Mouse (Mus musculus) forebrain, embryonic 14.5 days (tissue): ENCODE data around the gene Fam57b. TPM values are rescaled to one million over a fixed set of nuclear protein-coding genes. Genes with fewer than 3 reads are reported as not detected.

Experiments used
- polyA plus RNA-seq: library from polyadenylated mRNA; unstranded; fragments of >200 nt; fragmentation: Nextera tagmentation; extraction: Ambion mirVana; gene quantifications from 2 replicates; pipeline ENCODE4 v1.2.1, GENCODE M21; 2014

The Fam57b gene
- polyA plus RNA-seq, 1 experiment from 2014 or later, result 31.3 TPM

Other genes with a start within 250 kb of the Fam57b start
- gene Eif3c, start 231.3 kb upstream of the Fam57b start, polyA plus RNA-seq, result 163 and 182 TPM in 2 replicates
- gene Apobr, start 212.7 kb upstream of the Fam57b start, polyA plus RNA-seq, result 0.21 and 0.44 TPM in 2 replicates
- 24.0 and 28.0 TPM in 2 replicates for gene Cln3, start 211.9 kb upstream of the Fam57b start, polyA plus RNA-seq
- gene Il27, start 202.7 kb upstream of the Fam57b start, polyA plus RNA-seq, result not detected in 2 replicates
- gene Nupr1, start 166.8 kb upstream of the Fam57b start, polyA plus RNA-seq, result 7.0 and 8.5 TPM in 2 replicates
- 61.3 and 66.1 TPM in 2 replicates for gene Sgf29, start 148.4 kb upstream of the Fam57b start, polyA plus RNA-seq
- 3.3 and 5.7 TPM in 2 replicates for gene Sult1a1, start 121.2 kb upstream of the Fam57b start, polyA plus RNA-seq
- gene Bola2, start 102.3 kb upstream of the Fam57b start, polyA plus RNA-seq, result 147 and 164 TPM in 2 replicates
- gene Slx1b, start 101.9 kb upstream of the Fam57b start, polyA plus RNA-seq, result 8.8 and 10.1 TPM in 2 replicates
- gene Coro1a, start 89.9 kb upstream of the Fam57b start, polyA plus RNA-seq, result 97.2 and 111 TPM in 2 replicates
- 90.8 and 99.7 TPM in 2 replicates for gene Mapk3, start 38.1 kb upstream of the Fam57b start, polyA plus RNA-seq
- gene Gdpd3, start 31.3 kb upstream of the Fam57b start, polyA plus RNA-seq, result 1.2 and 1.3 TPM in 2 replicates
- gene Ypel3, start 20.7 kb upstream of the Fam57b start, polyA plus RNA-seq, result 206 and 230 TPM in 2 replicates
- 0.42 and 0.47 TPM in 2 replicates for gene Tbx6, start 16.2 kb upstream of the Fam57b start, polyA plus RNA-seq
- 231 and 256 TPM in 2 replicates for gene Ppp4c, start 5.2 kb upstream of the Fam57b start, polyA plus RNA-seq
- not detected in 2 replicates for gene 4930451I11Rik, start 34.0 kb downstream of the Fam57b start, polyA plus RNA-seq
- gene Doc2a, start 49.7 kb downstream of the Fam57b start, polyA plus RNA-seq, result 4.9 and 6.7 TPM in 2 replicates
- 12.0 and 13.7 TPM in 2 replicates for gene Hirip3, start 64.3 kb downstream of the Fam57b start, polyA plus RNA-seq
- gene Ino80e, start 64.7 kb downstream of the Fam57b start, polyA plus RNA-seq, result 91.3 and 104 TPM in 2 replicates
- gene Taok2, start 87.0 kb downstream of the Fam57b start, polyA plus RNA-seq, result 25.9 and 31.0 TPM in 2 replicates
- 34.3 and 44.9 TPM in 2 replicates for gene Tmem219, start 125.2 kb downstream of the Fam57b start, polyA plus RNA-seq
- 69.3 and 89.2 TPM in 2 replicates for gene Kctd13, start 131.2 kb downstream of the Fam57b start, polyA plus RNA-seq
- gene Asphd1, start 151.9 kb downstream of the Fam57b start, polyA plus RNA-seq, result 4.4 and 6.0 TPM in 2 replicates
- gene Sez6l2, start 152.9 kb downstream of the Fam57b start, polyA plus RNA-seq, result 33.8 and 34.6 TPM in 2 replicates
- 92.4 and 96.0 TPM in 2 replicates for gene Cdipt, start 178.2 kb downstream of the Fam57b start, polyA plus RNA-seq
- 0.51 and 1.0 TPM in 2 replicates for gene Cdiptos, start 178.4 kb downstream of the Fam57b start, polyA plus RNA-seq
- 1.8 and 2.7 TPM in 2 replicates for gene Mvp, start 217.0 kb downstream of the Fam57b start, polyA plus RNA-seq
- 0.34 and 0.74 TPM in 2 replicates for gene Pagr1b, start 218.8 kb downstream of the Fam57b start, polyA plus RNA-seq
- 22.3 and 25.1 TPM in 2 replicates for gene Pagr1a, start 219.7 kb downstream of the Fam57b start, polyA plus RNA-seq
- gene Gm42742, start 223.4 kb downstream of the Fam57b start, polyA plus RNA-seq, result 65.0 and 68.5 TPM in 2 replicates
- gene Prrt2, start 223.5 kb downstream of the Fam57b start, polyA plus RNA-seq, result 13.7 and 20.1 TPM in 2 replicates
- 53.1 and 54.1 TPM in 2 replicates for gene Maz, start 229.4 kb downstream of the Fam57b start, polyA plus RNA-seq
- gene Kif22, start 244.8 kb downstream of the Fam57b start, polyA plus RNA-seq, result 75.9 and 91.8 TPM in 2 replicates